21 mouse cellular contexts compared by ENCODE assay signal in genomic region chrX:145430836-145431570, GRCm38 (mm10).
DNase-seq lines count a peak whose midpoint lies in the region.
"Had no signal": no experiment of that assay in that cellular context is flagged by ENCODE, and none has a peak within 500 bp of the region (broad histone marks: within the 10 kb centered on the region; RNA-seq: fewer than 3 reads in every experiment).

No protein-coding gene starts in this region.

- peak; percentile 4 for DNase-seq in kidney, adult 9 months
- no peak for DNase-seq in kidney, adult 11 months
- peak; percentile 79 for DNase-seq in 3T3-L1 (ENCODE audit: low read depth, low spot score)
- peak; percentile 13 for DNase-seq in NIH3T3 (ENCODE audit: low read depth)
- peak; percentile 22 for DNase-seq in mesoderm, embryonic 11.5 days (ENCODE audit: low read depth, low spot score)
- no peak for DNase-seq in gastrocnemius, postnatal 10 days
- DNase-seq: adrenal gland, postnatal 10 days; cerebellum, adult 8-10 months; cerebellum, postnatal 25 days; forebrain, postnatal 0 days; gastrocnemius, postnatal 25 days; heart, adult 11 months; heart, postnatal 36 days; layer of hippocampus, postnatal 36 days; liver, embryonic 13.5 days; lung, adult 18-20 months; lung, postnatal 4 days; midbrain, embryonic 14.5 days; retina, postnatal 1 day; right cerebral cortex, postnatal 14 days; thymus, postnatal 4 days had no signal

Comparison
In these comparisons a context has a peak if more than half of its experiments do, and no peak if none do; other contexts are left out.
1. DNase-seq: peak in kidney, adult 9 months (single experiment), 3T3-L1 (single experiment), NIH3T3 (single experiment) and mesoderm, embryonic 11.5 days (single experiment); none in kidney, adult 11 months (single experiment) and gastrocnemius, postnatal 10 days (single experiment).